Mouse (Mus musculus): ENCODE results near the gene Adra2b. TPM values are rescaled to one million over a fixed set of nuclear protein-coding genes. Genes with fewer than 3 reads are reported as not detected.

The Adra2b gene
- polyA plus RNA-seq, 1 experiment = 2.1 TPM

GRCm38 (mm10) chr2:127346334-127346733 lies 16.7 kb upstream of the Adra2b start:
- H3K27ac ChIP-seq (ENCODE audit: insufficient read depth, low read length) = no peak overlapping the region
- no peaks in the 10 kb centered on the region for H3K36me3 ChIP-seq (ENCODE audit: control insufficient read depth, insufficient read depth, low read length, poor library complexity, severe bottlenecking)
- no peaks in the 10 kb centered on the region for H3K9me3 ChIP-seq (replicated peaks; ENCODE audit: control insufficient read depth, insufficient read depth, low read length, poor library complexity, severe bottlenecking)
- no peak overlapping the region for H3K9ac ChIP-seq (ENCODE audit: low read depth, poor library complexity, severe bottlenecking)
- H3K27me3 ChIP-seq (ENCODE audit: control insufficient read depth, insufficient read depth, low read length, poor library complexity, severe bottlenecking) = no peaks in the 10 kb centered on the region
- H3K4me3 ChIP-seq (ENCODE audit: low read depth, low read length) = no peak overlapping the region
- no peak for TF ChIP-seq EP300 (IDR thresholded peaks at IDR 0.05; ENCODE audit: insufficient read depth, low read depth, low read length)
- TF ChIP-seq POLR2A (IDR thresholded peaks at IDR 0.05; ENCODE audit: insufficient read depth, low read length) = no peak
- TF ChIP-seq CTCF (IDR thresholded peaks at IDR 0.05; ENCODE audit: low read depth, low read length) = no peak
- no peaks in the 10 kb centered on the region for H3K4me1 ChIP-seq (ENCODE audit: control insufficient read depth, insufficient read depth, low read length)

- Histone ChIP-seq H3K36me3 (ENCODE audit: control insufficient read depth, insufficient read depth, low read length, poor library complexity, severe bottlenecking) (no peaks in the 10 kb centered on the region), H3K4me1 (ENCODE audit: control insufficient read depth, insufficient read depth, low read length) (no peaks in the 10 kb centered on the region), H3K27me3 (ENCODE audit: control insufficient read depth, insufficient read depth, low read length, poor library complexity, severe bottlenecking) (no peaks in the 10 kb centered on the region), H3K9ac (ENCODE audit: low read depth, poor library complexity, severe bottlenecking) (no peak overlapping the region), H3K27ac (ENCODE audit: insufficient read depth, low read length) (no peak overlapping the region), H3K4me3 (ENCODE audit: low read depth, low read length) (no peak overlapping the region), H3K9me3 (replicated peaks; ENCODE audit: control insufficient read depth, insufficient read depth, low read length, poor library complexity, severe bottlenecking) (no peaks in the 10 kb centered on the region)
- TF ChIP-seq CTCF (IDR thresholded peaks at IDR 0.05; ENCODE audit: low read depth, low read length) (no peak), POLR2A (IDR thresholded peaks at IDR 0.05; ENCODE audit: insufficient read depth, low read length) (no peak), EP300 (IDR thresholded peaks at IDR 0.05; ENCODE audit: insufficient read depth, low read depth, low read length) (no peak)
These were observed 15.6 kb upstream of the Adra2b start for GRCm38 (mm10) chr2:127347147-127347985.

- no peaks in the 10 kb centered on the region for H3K27me3 ChIP-seq (ENCODE audit: control insufficient read depth, insufficient read depth, low read length, poor library complexity, severe bottlenecking)
- H3K9me3 ChIP-seq (replicated peaks; ENCODE audit: control insufficient read depth, insufficient read depth, low read length, poor library complexity, severe bottlenecking) = no peaks in the 10 kb centered on the region
- TF ChIP-seq EP300 (IDR thresholded peaks at IDR 0.05; ENCODE audit: insufficient read depth, low read depth, low read length) (no peak), CTCF (IDR thresholded peaks at IDR 0.05; ENCODE audit: low read depth, low read length) (no peak), POLR2A (IDR thresholded peaks at IDR 0.05; ENCODE audit: insufficient read depth, low read length) (no peak)
These were observed 9.1 kb upstream of the Adra2b start for GRCm38 (mm10) chr2:127353881-127354280.

GRCm38 (mm10) chr2:127363282-127363652 lies 259 bp downstream of the Adra2b start:
- peaks cover 8% of the 10 kb centered on the region for H3K27me3 ChIP-seq (ENCODE audit: control insufficient read depth, insufficient read depth, low read length, poor library complexity, severe bottlenecking)
- no peaks in the 10 kb centered on the region for H3K4me1 ChIP-seq (ENCODE audit: control insufficient read depth, insufficient read depth, low read length)
- H3K4me3 ChIP-seq (ENCODE audit: low read depth, low read length) = peak overlapping the region; percentile 63
- H3K9ac ChIP-seq (ENCODE audit: low read depth, poor library complexity, severe bottlenecking) = peak overlapping the region; percentile 30
- TF ChIP-seq POLR2A (IDR thresholded peaks at IDR 0.05; ENCODE audit: insufficient read depth, low read length) (no peak), CTCF (IDR thresholded peaks at IDR 0.05; ENCODE audit: low read depth, low read length) (no peak), EP300 (IDR thresholded peaks at IDR 0.05; ENCODE audit: insufficient read depth, low read depth, low read length) (no peak)
- H3K27ac ChIP-seq (ENCODE audit: insufficient read depth, low read length) = no peak overlapping the region
- H3K9me3 ChIP-seq (replicated peaks; ENCODE audit: control insufficient read depth, insufficient read depth, low read length, poor library complexity, severe bottlenecking) = no peaks in the 10 kb centered on the region
- H3K36me3 ChIP-seq (ENCODE audit: control insufficient read depth, insufficient read depth, low read length, poor library complexity, severe bottlenecking) = no peaks in the 10 kb centered on the region

More at GRCm38 (mm10) chr2:127353881-127354280, 9.1 kb upstream of the Adra2b start:
- Histone ChIP-seq H3K9ac (ENCODE audit: low read depth, poor library complexity, severe bottlenecking) (no peak overlapping the region), H3K4me3 (ENCODE audit: low read depth, low read length) (no peak overlapping the region), H3K27ac (ENCODE audit: insufficient read depth, low read length) (no peak overlapping the region), H3K36me3 (ENCODE audit: control insufficient read depth, insufficient read depth, low read length, poor library complexity, severe bottlenecking) (no peaks in the 10 kb centered on the region), H3K4me1 (ENCODE audit: control insufficient read depth, insufficient read depth, low read length) (no peaks in the 10 kb centered on the region)

- no peaks in the 10 kb centered on the region for H3K4me1 ChIP-seq (ENCODE audit: control insufficient read depth, insufficient read depth, low read length)
- peak overlapping the region; percentile 30; the same call in 1 of the 2 replicates for H3K9ac ChIP-seq (ENCODE audit: low read depth, poor library complexity, severe bottlenecking)
- peaks cover 8% of the 10 kb centered on the region for H3K27me3 ChIP-seq (ENCODE audit: control insufficient read depth, insufficient read depth, low read length, poor library complexity, severe bottlenecking)
- H3K36me3 ChIP-seq (ENCODE audit: control insufficient read depth, insufficient read depth, low read length, poor library complexity, severe bottlenecking) = no peaks in the 10 kb centered on the region
- TF ChIP-seq EP300 (IDR thresholded peaks at IDR 0.05; ENCODE audit: insufficient read depth, low read depth, low read length) = no peak
- no peak for TF ChIP-seq CTCF (IDR thresholded peaks at IDR 0.05; ENCODE audit: low read depth, low read length)
- no peak for TF ChIP-seq POLR2A (IDR thresholded peaks at IDR 0.05; ENCODE audit: insufficient read depth, low read length)
- peak overlapping the region; percentile 63 for H3K4me3 ChIP-seq (ENCODE audit: low read depth, low read length)
- no peak overlapping the region for H3K27ac ChIP-seq (ENCODE audit: insufficient read depth, low read length)
- no peaks in the 10 kb centered on the region for H3K9me3 ChIP-seq (replicated peaks; ENCODE audit: control insufficient read depth, insufficient read depth, low read length, poor library complexity, severe bottlenecking)
These were observed 688 bp downstream of the Adra2b start for GRCm38 (mm10) chr2:127363696-127364095.

- H3K27me3 ChIP-seq (ENCODE audit: control insufficient read depth, insufficient read depth, low read length, poor library complexity, severe bottlenecking) = peaks cover 8% of the 10 kb centered on the region
- no peaks in the 10 kb centered on the region for H3K9me3 ChIP-seq (replicated peaks; ENCODE audit: control insufficient read depth, insufficient read depth, low read length, poor library complexity, severe bottlenecking)
- H3K36me3 ChIP-seq (ENCODE audit: control insufficient read depth, insufficient read depth, low read length, poor library complexity, severe bottlenecking) = no peaks in the 10 kb centered on the region
- H3K4me1 ChIP-seq (ENCODE audit: control insufficient read depth, insufficient read depth, low read length) = no peaks in the 10 kb centered on the region
- TF ChIP-seq POLR2A (IDR thresholded peaks at IDR 0.05; ENCODE audit: insufficient read depth, low read length) = no peak
- no peak for TF ChIP-seq CTCF (IDR thresholded peaks at IDR 0.05; ENCODE audit: low read depth, low read length)
- H3K9ac ChIP-seq (ENCODE audit: low read depth, poor library complexity, severe bottlenecking) = no peak overlapping the region
- no peak overlapping the region for H3K4me3 ChIP-seq (ENCODE audit: low read depth, low read length)
- no peak overlapping the region for H3K27ac ChIP-seq (ENCODE audit: insufficient read depth, low read length)
These were observed 1.4 kb downstream of the Adra2b start for GRCm38 (mm10) chr2:127364452-127364851.

Data from ES-Bruce4 (cell line).